Mouse (Mus musculus): ENCODE data around the gene Arpc1a. TPM values are rescaled to one million over a fixed set of nuclear protein-coding genes. Genes with fewer than 3 reads are reported as not detected.

The Arpc1a gene
- polyA plus RNA-seq, 1 experiment from 2014 or later = 157 TPM

DNA sequence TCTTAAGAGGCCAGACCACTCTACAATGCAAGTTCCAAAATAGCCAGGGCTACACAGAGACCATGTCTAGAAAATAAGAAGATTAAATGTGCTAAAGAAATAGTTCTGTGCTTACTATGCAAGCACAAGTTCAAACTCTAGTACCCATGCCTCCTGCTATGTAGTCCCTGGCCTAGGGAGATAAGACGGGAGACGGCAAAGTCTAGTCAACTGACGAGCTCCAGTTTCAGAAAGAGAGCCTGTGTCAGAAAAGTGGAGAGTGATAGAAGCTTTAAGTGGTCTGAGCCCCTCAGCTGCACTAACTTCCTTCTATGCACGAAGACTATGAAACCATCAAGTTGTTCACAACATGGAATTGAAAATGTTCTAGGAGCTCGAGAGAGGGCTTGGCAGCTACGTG is 65.7 kb downstream of the Arpc1a start:
- Histone ChIP-seq H3K4me1 (no peaks in the 10 kb centered on the region), H3K27me3 (no peaks in the 10 kb centered on the region), H3K4me2 (no peak overlapping the region), H3K9ac (no peak overlapping the region), H3K36me3 (peaks cover 98% of the 10 kb centered on the region), H3K4me3 (no peak overlapping the region), H3K27ac (no peak overlapping the region), H3K9me3 (no peaks in the 10 kb centered on the region)
- no peak for ATAC-seq (ENCODE audit: insufficient number of reproducible peaks, insufficient read depth, low FRiP score, low TSS enrichment, low read depth)
- WGBS = 93% methylated on average over 6 of the region's 6 CpGs

DNA sequence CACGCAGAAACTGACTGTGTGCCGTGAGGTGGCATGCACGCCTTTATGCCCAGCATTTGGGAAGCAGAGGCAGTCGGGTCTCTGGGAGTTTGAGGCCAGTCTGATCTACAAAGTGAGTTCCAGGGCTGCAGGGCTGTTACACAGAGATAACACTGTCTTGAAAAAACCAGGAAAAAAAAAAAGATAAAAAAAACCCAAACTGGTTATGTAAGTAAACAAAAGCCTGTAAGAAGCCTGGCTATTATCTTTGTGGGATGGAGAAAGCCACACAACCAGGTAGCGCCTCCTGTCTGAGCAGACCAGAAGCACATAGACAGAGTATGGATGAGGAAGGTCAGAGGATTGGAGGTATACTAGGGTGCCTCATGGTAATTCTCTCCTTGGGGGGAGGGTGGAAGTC is 69.1 kb downstream of the Arpc1a start:
- 96% methylated on average over 5 of the region's 5 CpGs for WGBS
- peaks cover 92% of the 10 kb centered on the region for H3K36me3 ChIP-seq
- H3K4me2 ChIP-seq = no peak overlapping the region
- no peak for ATAC-seq (ENCODE audit: insufficient number of reproducible peaks, insufficient read depth, low FRiP score, low TSS enrichment, low read depth)
- H3K4me1 ChIP-seq = no peaks in the 10 kb centered on the region
- H3K27me3 ChIP-seq = no peaks in the 10 kb centered on the region
- H3K9me3 ChIP-seq = no peaks in the 10 kb centered on the region
- H3K27ac ChIP-seq = no peak overlapping the region
- no peak overlapping the region for H3K9ac ChIP-seq
- no peak overlapping the region for H3K4me3 ChIP-seq

Other genes starting within 250 kb of the Arpc1a start
- gene Smurf1, start 118.0 kb upstream of the Arpc1a start, polyA plus RNA-seq (2015; fragmentation: Nextera tagmentation; extraction: Ambion mirVana) = 15.4 and 18.0 TPM in 2 replicates
- not detected in 2 replicates for gene Gm4871, start 51.1 kb upstream of the Arpc1a start, polyA plus RNA-seq (2015; fragmentation: Nextera tagmentation; extraction: Ambion mirVana)
- not detected in 2 replicates for gene 1700018F24Rik, start 40.8 kb upstream of the Arpc1a start, polyA plus RNA-seq (2015; fragmentation: Nextera tagmentation; extraction: Ambion mirVana)
- not detected in 2 replicates for gene Kpna7, start 200 bp downstream of the Arpc1a start, polyA plus RNA-seq (2015; fragmentation: Nextera tagmentation; extraction: Ambion mirVana)
- gene Arpc1b, start 30.4 kb downstream of the Arpc1a start, polyA plus RNA-seq (2015; fragmentation: Nextera tagmentation; extraction: Ambion mirVana) = 177 and 178 TPM in 2 replicates
- 128 and 146 TPM in 2 replicates for gene Pdap1, start 56.4 kb downstream of the Arpc1a start, polyA plus RNA-seq (2015; fragmentation: Nextera tagmentation; extraction: Ambion mirVana)
- gene Bud31, start 56.5 kb downstream of the Arpc1a start, polyA plus RNA-seq (2015; fragmentation: Nextera tagmentation; extraction: Ambion mirVana) = 201 and 225 TPM in 2 replicates
- gene Ptcd1, start 83.3 kb downstream of the Arpc1a start, polyA plus RNA-seq (2015; fragmentation: Nextera tagmentation; extraction: Ambion mirVana) = 19.4 and 20.9 TPM in 2 replicates
- 52.1 and 58.7 TPM in 2 replicates for gene Cpsf4, start 83.4 kb downstream of the Arpc1a start, polyA plus RNA-seq (2015; fragmentation: Nextera tagmentation; extraction: Ambion mirVana)
- gene Atp5j2, start 108.2 kb downstream of the Arpc1a start, polyA plus RNA-seq (2015; fragmentation: Nextera tagmentation; extraction: Ambion mirVana) = 668 and 696 TPM in 2 replicates
- 11.2 and 11.9 TPM in 2 replicates for gene Zkscan14, start 118.0 kb downstream of the Arpc1a start, polyA plus RNA-seq (2015; fragmentation: Nextera tagmentation; extraction: Ambion mirVana)
- gene Zkscan5, start 120.7 kb downstream of the Arpc1a start, polyA plus RNA-seq (2015; fragmentation: Nextera tagmentation; extraction: Ambion mirVana) = 18.0 and 18.2 TPM in 2 replicates
- gene Zfp655, start 147.9 kb downstream of the Arpc1a start, polyA plus RNA-seq (2015; fragmentation: Nextera tagmentation; extraction: Ambion mirVana) = 33.7 and 36.2 TPM in 2 replicates
- 0.80 and 0.83 TPM in 2 replicates for gene Zscan25, start 196.7 kb downstream of the Arpc1a start, polyA plus RNA-seq (2015; fragmentation: Nextera tagmentation; extraction: Ambion mirVana)

Measured in embryonic facial prominence, embryonic 13.5 days (tissue).